Mouse (Mus musculus): ENCODE measurements around the gene Atp6v0e2. TPM values are rescaled to one million over a fixed set of nuclear protein-coding genes. Genes with fewer than 3 reads are reported as not detected.
"Not testable (repeated sequence)": the region's sequence is repeated elsewhere in the genome, so short reads cannot be mapped to it uniquely, and the experiment has no call there.

Atp6v0e2 gene
- total and polyA plus RNA-seq, 3 experiments: not detected

- H3K4me3 ChIP-seq (ENCODE audit: control insufficient read depth in 1 of 2, insufficient read depth in 1 of 2, low read depth in 2 of 2, low read length in 2 of 2): no peak overlapping the region
- no peaks in the 10 kb centered on the region for H3K4me1 ChIP-seq (ENCODE audit: control insufficient read depth in 1 of 2, insufficient read depth in 2 of 2, low read length in 2 of 2)
- TF ChIP-seq ZNF384 (IDR thresholded peaks at IDR 0.05; ENCODE audit: low read depth, low read length): no peak
- TF ChIP-seq UBTF (IDR thresholded peaks at IDR 0.05; ENCODE audit: borderline replicate concordance, insufficient read depth, low read depth, low read length): no peak
- no peak for TF ChIP-seq MAX (IDR thresholded peaks at IDR 0.05; ENCODE audit: low read length)
- no peak for TF ChIP-seq CHD2 (IDR thresholded peaks at IDR 0.05; ENCODE audit: low read length)
- TF ChIP-seq ZC3H11A (IDR thresholded peaks at IDR 0.05; ENCODE audit: low read depth, low read length): no peak
- TF ChIP-seq ZKSCAN1 (IDR thresholded peaks at IDR 0.05; ENCODE audit: low read depth, low read length): no peak
- no peak for TF ChIP-seq MEF2A (IDR thresholded peaks at IDR 0.05; ENCODE audit: extremely low read depth, insufficient replicate concordance, low read depth, low read length, poor library complexity, severe bottlenecking)
- no peak for TF ChIP-seq MYC (IDR thresholded peaks at IDR 0.05; ENCODE audit: low read depth, low read length)
- TF ChIP-seq RCOR1 (IDR thresholded peaks at IDR 0.05; ENCODE audit: low read depth, low read length): no peak
- TF ChIP-seq SIN3A (IDR thresholded peaks at IDR 0.05; ENCODE audit: low read length): no peak
- no peaks in the 10 kb centered on the region for H3K79me2 ChIP-seq (ENCODE audit: control insufficient read depth, insufficient read depth, low read length, poor library complexity)
- H3K9me3 ChIP-seq (replicated peaks; ENCODE audit: insufficient read depth, low read length): no peaks in the 10 kb centered on the region
- DNase-seq (ENCODE audit: low read depth, low spot score): no peak
- H3K27me3 ChIP-seq (ENCODE audit: control insufficient read depth in 1 of 2, insufficient read depth in 2 of 2, low read length in 2 of 2): no peaks in the 10 kb centered on the region
- H3K36me3 ChIP-seq (ENCODE audit: control insufficient read depth in 1 of 2, insufficient read depth in 2 of 2, low read length in 2 of 2): no peaks in the 10 kb centered on the region
- no peak overlapping the region for H3K27ac ChIP-seq (ENCODE audit: control insufficient read depth, low read depth, low read length)
- no peak overlapping the region for H3K9ac ChIP-seq (ENCODE audit: control insufficient read depth, low read depth, low read length, poor library complexity, severe bottlenecking)
Measured at GRCm38 (mm10) chr6:48510426-48510825, 27.0 kb upstream of the Atp6v0e2 start.

DNA sequence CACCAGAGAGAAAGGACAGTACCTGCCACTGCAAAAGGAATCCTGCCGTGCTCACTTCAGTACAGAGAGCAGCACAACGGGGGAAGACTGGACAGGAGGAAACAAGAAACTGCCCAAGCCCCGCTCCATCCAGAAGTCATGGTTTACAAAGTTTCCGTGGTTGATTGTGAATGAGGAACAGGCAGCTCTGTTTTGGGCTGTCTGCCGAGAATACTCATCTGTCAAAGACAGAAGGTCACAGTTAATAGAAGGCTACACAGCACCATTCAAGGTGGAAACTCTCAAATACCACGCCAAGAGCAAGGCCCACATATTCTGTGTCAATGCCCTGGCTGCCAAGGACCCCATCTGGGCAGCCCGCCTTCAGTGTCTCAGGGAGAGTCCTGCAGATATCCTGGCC lies 25.6 kb upstream of the Atp6v0e2 start:
- Histone ChIP-seq H3K27ac (ENCODE audit: control insufficient read depth, low read depth, low read length) (no peak overlapping the region), H3K27me3 (ENCODE audit: control insufficient read depth in 1 of 2, insufficient read depth in 2 of 2, low read length in 2 of 2) (no peaks in the 10 kb centered on the region), H3K36me3 (ENCODE audit: control insufficient read depth in 1 of 2, insufficient read depth in 2 of 2, low read length in 2 of 2) (no peaks in the 10 kb centered on the region), H3K79me2 (ENCODE audit: control insufficient read depth, insufficient read depth, low read length, poor library complexity) (no peaks in the 10 kb centered on the region), H3K4me1 (ENCODE audit: control insufficient read depth in 1 of 2, insufficient read depth in 2 of 2, low read length in 2 of 2) (no peaks in the 10 kb centered on the region), H3K4me3 (ENCODE audit: control insufficient read depth in 1 of 2, insufficient read depth in 1 of 2, low read depth in 2 of 2, low read length in 2 of 2) (no peak overlapping the region), H3K9ac (ENCODE audit: control insufficient read depth, low read depth, low read length, poor library complexity, severe bottlenecking) (no peak overlapping the region), H3K9me3 (replicated peaks; ENCODE audit: insufficient read depth, low read length) (no peaks in the 10 kb centered on the region)
- TF ChIP-seq MYC (IDR thresholded peaks at IDR 0.05; ENCODE audit: low read depth, low read length) (no peak), E2F4 (IDR thresholded peaks at IDR 0.05; ENCODE audit: borderline replicate concordance, low read depth, low read length) (no peak), CHD1 (IDR thresholded peaks at IDR 0.05; ENCODE audit: low read depth, low read length) (no peak)
- no peak for DNase-seq (ENCODE audit: low read depth, low spot score)

GRCm38 (mm10) chr6:48524882-48525281 lies 12.5 kb upstream of the Atp6v0e2 start:
- H3K79me2 ChIP-seq (ENCODE audit: control insufficient read depth, insufficient read depth, low read length, poor library complexity); H3K9ac ChIP-seq (ENCODE audit: control insufficient read depth, low read depth, low read length, poor library complexity, severe bottlenecking); DNase-seq (ENCODE audit: low read depth, low spot score); H3K36me3 ChIP-seq (ENCODE audit: control insufficient read depth in 1 of 2, insufficient read depth in 2 of 2, low read length in 2 of 2); H3K9me3 ChIP-seq (replicated peaks; ENCODE audit: insufficient read depth, low read length); H3K4me3 ChIP-seq (ENCODE audit: control insufficient read depth in 1 of 2, insufficient read depth in 1 of 2, low read depth in 2 of 2, low read length in 2 of 2); H3K4me1 ChIP-seq (ENCODE audit: control insufficient read depth in 1 of 2, insufficient read depth in 2 of 2, low read length in 2 of 2); H3K27me3 ChIP-seq (ENCODE audit: control insufficient read depth in 1 of 2, insufficient read depth in 2 of 2, low read length in 2 of 2); H3K27ac ChIP-seq (ENCODE audit: control insufficient read depth, low read depth, low read length): not testable (repeated sequence)
